Mouse (Mus musculus): ENCODE measurements around the gene Nt5m.

- TF ChIP-seq CTCF (IDR thresholded peaks at IDR 0.05) (peak; percentile 72), POLR2A (IDR thresholded peaks at IDR 0.05; ENCODE audit: insufficient read depth, low read depth, low read length) (no peak), EP300 (IDR thresholded peaks at IDR 0.05; ENCODE audit: insufficient read depth, low read depth, low read length) (no peak)
Observed at GRCm38 (mm10) chr11:59847131-59847530, 7.9 kb downstream of the Nt5m start.
